Mouse (Mus musculus): Measurements from ENCODE around the gene Pfn1. TPM values are rescaled to one million over a fixed set of nuclear protein-coding genes. Genes with fewer than 3 reads are reported as not detected.

Gene Pfn1
- total and polyA plus RNA-seq, 2 experiments from 2014 or later = 408 to 687 TPM

GRCm38 (mm10) chr11:70637764-70638163 is 16.7 kb downstream of the Pfn1 start:
- TF ChIP-seq CTCF (IDR thresholded peaks at IDR 0.05; ENCODE audit: low read depth) = no peak
- 94% methylated on average over 1 of the region's 1 CpGs for WGBS
- H3K9me3 ChIP-seq (ENCODE audit: low read length) = no peaks in the 10 kb centered on the region
- no peaks in the 10 kb centered on the region for H3K27me3 ChIP-seq (ENCODE audit: insufficient read depth, low read length)
- H3K4me2 ChIP-seq (ENCODE audit: low read depth) = no peak overlapping the region
- no peaks in the 10 kb centered on the region for H3K4me1 ChIP-seq (ENCODE audit: insufficient read depth)
- no peak overlapping the region for H3K4me3 ChIP-seq (ENCODE audit: low read depth, low read length)
- DNase-seq = no peak
- no peak overlapping the region for H3K27ac ChIP-seq (ENCODE audit: low read depth, low read length)
- ATAC-seq = no peak
- 0 out of 2 replicates have a peak, but pooled peaks cover 2% of the 10 kb centered on the region for H3K36me3 ChIP-seq (ENCODE audit: insufficient read depth)
- no peak overlapping the region for H3K9ac ChIP-seq

GRCm38 (mm10) chr11:70635601-70636000 is 18.8 kb downstream of the Pfn1 start:
- H3K4me2 ChIP-seq (ENCODE audit: low read depth) = no peak overlapping the region
- H3K4me1 ChIP-seq (ENCODE audit: insufficient read depth) = no peaks in the 10 kb centered on the region
- H3K36me3 ChIP-seq (ENCODE audit: insufficient read depth) = no peaks in the 10 kb centered on the region
- DNase-seq = no peak
- WGBS = 78% methylated on average over 4 of the region's 4 CpGs
- no peak for ATAC-seq
- no peaks in the 10 kb centered on the region for H3K9me3 ChIP-seq (ENCODE audit: low read length)
- H3K4me3 ChIP-seq (ENCODE audit: low read depth, low read length) = no peak overlapping the region
- H3K27ac ChIP-seq (ENCODE audit: low read depth, low read length) = no peak overlapping the region
- TF ChIP-seq CTCF (IDR thresholded peaks at IDR 0.05; ENCODE audit: low read depth) = no peak
- no peak overlapping the region for H3K9ac ChIP-seq
- no peaks in the 10 kb centered on the region for H3K27me3 ChIP-seq (ENCODE audit: insufficient read depth, low read length)

- WGBS = 79% methylated on average over 7 of the region's 7 CpGs
- no peak for TF ChIP-seq CTCF (IDR thresholded peaks at IDR 0.05; ENCODE audit: low read depth)
- H3K4me3 ChIP-seq (ENCODE audit: low read depth, low read length) = no peak overlapping the region
Measured at GRCm38 (mm10) chr11:70630129-70630528, 24.3 kb downstream of the Pfn1 start.

GRCm38 (mm10) chr11:70629557-70629956 is 24.9 kb downstream of the Pfn1 start:
- 0 out of 2 replicates have a peak, but pooled peaks have one; percentile 23 for TF ChIP-seq CTCF (IDR thresholded peaks at IDR 0.05; ENCODE audit: low read depth)
- no peak for DNase-seq

More at GRCm38 (mm10) chr11:70630129-70630528, 24.3 kb downstream of the Pfn1 start:
- DNase-seq = no peak
- H3K27ac ChIP-seq (ENCODE audit: low read depth, low read length) = no peak overlapping the region
- no peak for ATAC-seq
- H3K9me3 ChIP-seq (ENCODE audit: low read length) = no peaks in the 10 kb centered on the region
- H3K27me3 ChIP-seq (ENCODE audit: insufficient read depth, low read length) = no peaks in the 10 kb centered on the region
- no peak overlapping the region for H3K9ac ChIP-seq
- H3K36me3 ChIP-seq (ENCODE audit: insufficient read depth) = no peaks in the 10 kb centered on the region
- no peak overlapping the region for H3K4me2 ChIP-seq (ENCODE audit: low read depth)
- H3K4me1 ChIP-seq (ENCODE audit: insufficient read depth) = no peaks in the 10 kb centered on the region

GRCm38 (mm10) chr11:70628431-70628830 is 26.0 kb downstream of the Pfn1 start:
- ATAC-seq (no peak), DNase-seq (no peak)
- Histone ChIP-seq H3K36me3 (ENCODE audit: insufficient read depth) (no peaks in the 10 kb centered on the region), H3K9me3 (ENCODE audit: low read length) (no peaks in the 10 kb centered on the region), H3K27ac (ENCODE audit: low read depth, low read length) (no peak overlapping the region), H3K4me3 (ENCODE audit: low read depth, low read length) (no peak overlapping the region), H3K27me3 (ENCODE audit: insufficient read depth, low read length) (no peaks in the 10 kb centered on the region), H3K4me1 (ENCODE audit: insufficient read depth) (no peaks in the 10 kb centered on the region), H3K4me2 (ENCODE audit: low read depth) (no peak overlapping the region), H3K9ac (no peak overlapping the region)
- no peak for TF ChIP-seq CTCF (IDR thresholded peaks at IDR 0.05; ENCODE audit: low read depth)
- 84% methylated on average over 2 of the region's 2 CpGs for WGBS

More at GRCm38 (mm10) chr11:70629557-70629956, 24.9 kb downstream of the Pfn1 start:
- no peak for ATAC-seq
- Histone ChIP-seq H3K4me3 (ENCODE audit: low read depth, low read length) (no peak overlapping the region), H3K4me2 (ENCODE audit: low read depth) (no peak overlapping the region), H3K27me3 (ENCODE audit: insufficient read depth, low read length) (no peaks in the 10 kb centered on the region), H3K9ac (no peak overlapping the region), H3K9me3 (ENCODE audit: low read length) (no peaks in the 10 kb centered on the region), H3K4me1 (ENCODE audit: insufficient read depth) (no peaks in the 10 kb centered on the region), H3K36me3 (ENCODE audit: insufficient read depth) (no peaks in the 10 kb centered on the region), H3K27ac (ENCODE audit: low read depth, low read length) (no peak overlapping the region)
- 49% methylated on average over 5 of the region's 5 CpGs for WGBS

GRCm38 (mm10) chr11:70626877-70627276 is 27.6 kb downstream of the Pfn1 start:
- H3K36me3 ChIP-seq (ENCODE audit: insufficient read depth) = no peaks in the 10 kb centered on the region
- no peak overlapping the region for H3K9ac ChIP-seq
- H3K4me1 ChIP-seq (ENCODE audit: insufficient read depth) = no peaks in the 10 kb centered on the region
- no peak overlapping the region for H3K27ac ChIP-seq (ENCODE audit: low read depth, low read length)
- TF ChIP-seq CTCF (IDR thresholded peaks at IDR 0.05; ENCODE audit: low read depth) = no peak
- no peaks in the 10 kb centered on the region for H3K9me3 ChIP-seq (ENCODE audit: low read length)
- ATAC-seq = no peak
- WGBS = 73% methylated on average over 4 of the region's 4 CpGs
- no peaks in the 10 kb centered on the region for H3K27me3 ChIP-seq (ENCODE audit: insufficient read depth, low read length)
- no peak overlapping the region for H3K4me3 ChIP-seq (ENCODE audit: low read depth, low read length)
- no peak overlapping the region for H3K4me2 ChIP-seq (ENCODE audit: low read depth)
- no peak for DNase-seq

- DNase-seq (peak; percentile 47), ATAC-seq (no peak)
- no peaks in the 10 kb centered on the region for H3K36me3 ChIP-seq (ENCODE audit: insufficient read depth)
- H3K27ac ChIP-seq (ENCODE audit: low read depth, low read length) = no peak overlapping the region
- peak; percentile 71 for TF ChIP-seq CTCF (IDR thresholded peaks at IDR 0.05; ENCODE audit: low read depth)
- no peak overlapping the region for H3K4me2 ChIP-seq (ENCODE audit: low read depth)
- H3K4me1 ChIP-seq (ENCODE audit: insufficient read depth) = no peaks in the 10 kb centered on the region
- H3K4me3 ChIP-seq (ENCODE audit: low read depth, low read length) = no peak overlapping the region
- no peak overlapping the region for H3K9ac ChIP-seq
- H3K9me3 ChIP-seq (ENCODE audit: low read length) = no peaks in the 10 kb centered on the region
- H3K27me3 ChIP-seq (ENCODE audit: insufficient read depth, low read length) = no peaks in the 10 kb centered on the region
- 44% methylated on average over 4 of the region's 4 CpGs for WGBS
Measured at GRCm38 (mm10) chr11:70625473-70625872, 29.0 kb downstream of the Pfn1 start.
